Mouse (Mus musculus) embryonic facial prominence, embryonic 10.5 days (tissue): ENCODE data around the gene Cntfr. TPM values are rescaled to one million over a fixed set of nuclear protein-coding genes. Genes with fewer than 3 reads are reported as not detected.
"Not testable (repeated sequence)": the region's sequence is repeated elsewhere in the genome, so short reads cannot be mapped to it uniquely, and the experiment has no call there.

ENCODE experiments used
- DNase-seq: peaks from one replicate; pipeline ENCODE4 v3.0.0-alpha.2; 2017; ENCODE audit warnings: low spot score
- H3K27ac ChIP-seq: fragments of 300-500 bp; sonication (generic); replicated peaks from 2 replicates; pipeline ENCODE4 v1.5.1; 2016; ENCODE audit warnings: mild to moderate bottlenecking
- H3K27me3 ChIP-seq: fragments of 300-500 bp; sonication (generic); replicated peaks from 2 replicates; pipeline ENCODE4 v1.6.1; 2016; ENCODE audit warnings: low read depth, mild to moderate bottlenecking; ENCODE audit not compliant: poor library complexity, severe bottlenecking
- H3K36me3 ChIP-seq: fragments of 300-500 bp; sonication (generic); replicated peaks from 2 replicates; pipeline ENCODE4 v1.6.1; 2016; ENCODE audit warnings: mild to moderate bottlenecking, moderate library complexity
- H3K4me1 ChIP-seq: fragments of 300-500 bp; sonication (generic); 2 replicates; pipeline ENCODE4 v1.6.1; 2016
- H3K4me3 ChIP-seq: fragments of 300-500 bp; sonication (generic); 2 replicates; pipeline ENCODE4 v1.5.1; 2016; ENCODE audit warnings: mild to moderate bottlenecking, moderate library complexity
- H3K9me3 ChIP-seq: fragments of 300-500 bp; sonication (generic); 2 replicates; pipeline ENCODE4 v1.6.1; 2016; ENCODE audit warnings: mild to moderate bottlenecking
- WGBS: fragments of 180-500 bp; shearing (Covaris S2); methylation state at CpG from one replicate; pipeline ENCODE4 v1.1.7; 2016; 5-methylcytosine and 5-hydroxymethylcytosine counted together
- polyA plus RNA-seq: library from polyadenylated mRNA; unstranded; fragments of >200 nt; fragmentation: Nextera tagmentation; extraction: Ambion mirVana; gene quantifications from 2 replicates; pipeline ENCODE4 v1.2.1, GENCODE M21; 2016

Gene Cntfr
- polyA plus RNA-seq = 8.6 and 11.1 TPM in 2 replicates

GRCm38 (mm10) chr4:41696930-41697841, at the start of gene Cntfr:
Gene Cntfr (minus strand): TSS chr4:41697089.
- H3K9me3 ChIP-seq, H3K36me3 ChIP-seq, H3K4me1 ChIP-seq, H3K27ac ChIP-seq: not testable (repeated sequence)
- peak; percentile 86 for DNase-seq
- WGBS = 11% methylated on average over 36 of the region's 40 CpGs
- Histone ChIP-seq H3K4me3 (peak within 1 kb of the TSS; percentile 43; the same call in 1 of the 2 replicates), H3K27me3 (peaks cover 19% of the 10 kb centered on the region)

GRCm38 (mm10) chr4:41745021-41745420, 48.1 kb upstream of the Cntfr start:
- Histone ChIP-seq H3K36me3 (no peaks in the 10 kb centered on the region), H3K4me3 (no peak overlapping the region), H3K4me1 (peaks cover 15% of the 10 kb centered on the region), H3K27me3 (no peaks in the 10 kb centered on the region), H3K9me3 (peaks cover 21% of the 10 kb centered on the region), H3K27ac (no peak overlapping the region)
- WGBS = 75% methylated on average over 1 of the region's 1 CpGs
- no peak for DNase-seq

GRCm38 (mm10) chr4:41744131-41744530, 47.2 kb upstream of the Cntfr start:
- H3K4me3 ChIP-seq = no peak overlapping the region
- H3K36me3 ChIP-seq = peaks cover 8% of the 10 kb centered on the region
- no peaks in the 10 kb centered on the region for H3K27me3 ChIP-seq
- no peak overlapping the region for H3K27ac ChIP-seq
- H3K9me3 ChIP-seq = peaks cover 21% of the 10 kb centered on the region
- no peak for DNase-seq
- 75% methylated on average over 2 of the region's 2 CpGs for WGBS
- H3K4me1 ChIP-seq = peaks cover 22% of the 10 kb centered on the region

- H3K9me3 ChIP-seq = peaks cover 6% of the 10 kb centered on the region
- no peaks in the 10 kb centered on the region for H3K27me3 ChIP-seq
- peaks cover 22% of the 10 kb centered on the region for H3K4me1 ChIP-seq
- H3K4me3 ChIP-seq = peak overlapping the region; percentile 75
- WGBS = under 1% methylated on average over 27 of the region's 27 CpGs
- peak; percentile 95 for DNase-seq
- peak overlapping the region; percentile 86 for H3K27ac ChIP-seq
- H3K36me3 ChIP-seq = peaks cover 21% of the 10 kb centered on the region
These were observed 44.3 kb upstream of the Cntfr start for GRCm38 (mm10) chr4:41741158-41741560.

- Histone ChIP-seq H3K9me3 (peaks cover 2% of the 10 kb centered on the region; the same call in 1 of the 2 replicates), H3K27me3 (no peaks in the 10 kb centered on the region), H3K36me3 (peaks cover 21% of the 10 kb centered on the region), H3K4me1 (peaks cover 22% of the 10 kb centered on the region), H3K27ac (peak overlapping the region; percentile 86), H3K4me3 (peak overlapping the region; percentile 75)
- no peak for DNase-seq
- WGBS = 1% methylated on average over 48 of the region's 48 CpGs
These were observed 43.7 kb upstream of the Cntfr start for GRCm38 (mm10) chr4:41740380-41741157.

GRCm38 (mm10) chr4:41739260-41739659, 42.4 kb upstream of the Cntfr start:
- 95% methylated on average over 13 of the region's 13 CpGs for WGBS
- H3K27ac ChIP-seq = no peak overlapping the region
- peaks cover 21% of the 10 kb centered on the region for H3K36me3 ChIP-seq
- peak overlapping the region; percentile 75; the same call in 1 of the 2 replicates for H3K4me3 ChIP-seq
- no peaks in the 10 kb centered on the region; the same call in 1 of the 2 replicates for H3K27me3 ChIP-seq
- H3K9me3 ChIP-seq = peaks cover 6% of the 10 kb centered on the region; the same call in 1 of the 2 replicates
- peaks cover 22% of the 10 kb centered on the region for H3K4me1 ChIP-seq
- no peak for DNase-seq

GRCm38 (mm10) chr4:41738256-41738603, 41.3 kb upstream of the Cntfr start:
- H3K27me3 ChIP-seq = peaks cover 9% of the 10 kb centered on the region
- H3K27ac ChIP-seq = no peak overlapping the region
- H3K9me3 ChIP-seq = peaks cover 6% of the 10 kb centered on the region; the same call in 1 of the 2 replicates
- peaks cover 21% of the 10 kb centered on the region for H3K36me3 ChIP-seq
- H3K4me3 ChIP-seq = no peak overlapping the region
- WGBS = 85% methylated on average over 1 of the region's 1 CpGs
- no peak for DNase-seq
- H3K4me1 ChIP-seq = peaks cover 22% of the 10 kb centered on the region

- peak; percentile 72 for DNase-seq
- Histone ChIP-seq H3K36me3 (peaks cover 21% of the 10 kb centered on the region), H3K27ac (no peak overlapping the region), H3K27me3 (peaks cover 14% of the 10 kb centered on the region), H3K9me3 (peaks cover 6% of the 10 kb centered on the region; the same call in 1 of the 2 replicates), H3K4me1 (peaks cover 22% of the 10 kb centered on the region), H3K4me3 (no peak overlapping the region)
- 58% methylated on average over 8 of the region's 8 CpGs for WGBS
These were observed 40.8 kb upstream of the Cntfr start for GRCm38 (mm10) chr4:41737602-41738255.

GRCm38 (mm10) chr4:41731052-41731765, 34.3 kb upstream of the Cntfr start, which contains the start of gene Arid3c:
Gene Arid3c (minus strand): TSS chr4:41731142.
- peaks cover 79% of the 10 kb centered on the region for H3K27me3 ChIP-seq
- H3K36me3 ChIP-seq = no peaks in the 10 kb centered on the region
- 2% methylated on average over 50 of the region's 50 CpGs for WGBS
- H3K9me3 ChIP-seq = peaks cover 6% of the 10 kb centered on the region; the same call in 1 of the 2 replicates
- peak within 1 kb of the TSS; percentile 59 for H3K4me3 ChIP-seq
- peak; percentile 65 for DNase-seq
- H3K4me1 ChIP-seq = peaks cover 16% of the 10 kb centered on the region
- no peak within 1 kb of the TSS for H3K27ac ChIP-seq

GRCm38 (mm10) chr4:41726826-41727621, 30.1 kb upstream of the Cntfr start:
- WGBS = 14% methylated on average over 20 of the region's 20 CpGs
- no peak for DNase-seq
- H3K4me3 ChIP-seq = peak overlapping the region; percentile 30; the same call in 1 of the 2 replicates
- H3K27ac ChIP-seq = 0 out of 2 replicates have a peak overlapping the region, but pooled peaks have one; percentile 35
- H3K9me3 ChIP-seq = no peaks in the 10 kb centered on the region
- H3K27me3 ChIP-seq = peaks cover 86% of the 10 kb centered on the region
- no peaks in the 10 kb centered on the region for H3K36me3 ChIP-seq
- peaks cover 30% of the 10 kb centered on the region for H3K4me1 ChIP-seq

- H3K36me3 ChIP-seq = peaks cover 22% of the 10 kb centered on the region
- under 1% methylated on average over 27 of the region's 27 CpGs for WGBS
- H3K27ac ChIP-seq = peak within 1 kb of the TSS; percentile 86
These were observed 26.0 kb upstream of the Cntfr start, which contains the start of gene Dctn3 for GRCm38 (mm10) chr4:41722918-41723351. Gene Dctn3 (minus strand): TSS chr4:41723170.

More at GRCm38 (mm10) chr4:41722918-41723351, 26.0 kb upstream of the Cntfr start, which contains the start of gene Dctn3:
- Histone ChIP-seq H3K4me3 (peak within 1 kb of the TSS; percentile 94), H3K9me3 (no peaks in the 10 kb centered on the region), H3K27me3 (peaks cover 46% of the 10 kb centered on the region), H3K4me1 (peaks cover 29% of the 10 kb centered on the region)
- peak; percentile 91 for DNase-seq
